Mouse (Mus musculus) erythroid progenitor cell, adult 5-6 weeks (primary cell): ENCODE measurements at regions not wholly inside any gene's neighbourhood (a gene's known extent, or its start where the extent isn't known, plus 50 kb on each side); places are given as distances from the start of the nearest gene placed in this dataset.

Source experiments
- ATAC-seq: replicated peaks from 2 replicates; pipeline ENCODE4 v1.8.0; 2016; ENCODE audit warnings: moderate number of reproducible peaks, mild to moderate bottlenecking, moderate TSS enrichment, inconsistent platforms; ENCODE audit not compliant: poor library complexity, low FRiP score, severe bottlenecking

DNA sequence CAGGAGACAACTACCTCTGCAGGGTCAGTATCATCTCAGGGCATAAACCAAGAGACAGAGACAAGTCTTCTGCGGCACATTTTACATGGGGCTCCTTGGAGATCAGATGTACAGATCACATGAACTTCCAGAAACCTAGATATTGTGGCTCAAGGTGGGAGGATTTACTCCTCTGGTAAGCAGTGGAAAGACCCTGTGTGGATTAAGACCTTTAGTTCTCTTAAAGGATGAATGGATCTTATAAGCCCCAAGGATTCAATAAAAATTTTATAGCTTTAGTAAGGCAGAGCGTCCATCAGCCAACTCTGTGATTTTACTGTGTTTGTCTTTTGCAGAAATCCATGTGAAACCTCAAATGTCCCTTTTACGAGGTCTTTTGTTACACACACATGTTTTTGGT is 213.8 kb upstream of the Fbxl7 start:
- no peak for ATAC-seq

DNA sequence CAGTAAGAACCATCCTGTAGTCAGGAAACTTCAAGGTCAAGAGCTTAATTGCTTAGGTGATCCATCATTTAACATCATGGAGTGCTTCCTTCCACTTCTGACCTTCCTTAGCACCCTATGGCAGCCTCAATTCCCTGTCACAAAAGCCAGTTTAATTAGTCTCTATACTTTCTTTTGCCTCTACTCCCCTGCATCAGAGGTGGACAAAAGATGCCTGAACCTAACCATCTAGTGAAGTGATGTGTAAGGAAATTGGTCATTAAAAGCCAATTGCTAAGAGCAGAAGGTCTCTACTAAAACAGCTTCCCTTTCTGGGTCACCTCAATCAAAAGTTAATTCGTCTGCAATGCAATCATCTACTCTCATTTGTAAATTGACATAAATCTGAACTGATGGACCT is 234.3 kb upstream of the Fbxl7 start:
- ATAC-seq, result no peak

DNA sequence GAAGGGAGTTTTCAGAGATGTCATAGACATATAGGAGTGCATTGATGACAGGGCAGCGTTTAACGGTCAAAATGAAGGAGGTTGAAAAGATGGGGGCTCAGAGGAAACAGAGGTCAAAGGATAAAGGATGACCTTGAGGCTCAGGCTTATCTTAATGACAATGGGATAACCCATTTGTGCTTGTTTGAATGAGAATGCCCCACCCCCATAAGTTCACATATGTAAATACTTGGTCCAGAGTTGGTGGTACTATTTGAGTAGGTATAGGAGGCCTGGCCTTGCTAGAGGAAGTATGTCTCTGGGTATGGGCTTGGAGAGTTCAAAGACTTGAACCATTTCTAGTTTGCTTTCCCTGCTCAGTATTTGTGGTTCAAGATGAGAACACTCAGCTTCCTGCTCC is 237.4 kb upstream of the Fbxl7 start:
- ATAC-seq, result no peak

DNA sequence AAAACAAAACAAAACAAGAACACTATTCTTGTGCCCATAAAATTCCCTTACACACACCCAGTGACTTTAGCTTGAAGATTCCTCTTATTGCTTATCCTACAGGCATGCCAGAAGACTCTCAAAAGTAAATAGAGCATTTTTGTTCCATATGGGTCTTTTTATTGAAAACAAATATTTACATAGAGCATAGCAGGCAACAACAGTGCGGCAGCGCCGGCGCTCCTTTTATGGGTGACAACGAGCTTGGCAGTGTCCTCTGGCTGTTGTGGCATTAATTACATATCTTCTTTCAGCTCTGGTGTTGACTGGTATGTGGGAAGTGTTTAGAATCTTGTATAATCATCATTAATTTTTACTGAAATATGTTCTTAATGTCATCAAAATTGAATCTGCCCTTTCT is 242.2 kb upstream of the Fbxl7 start:
- ATAC-seq, result no peak

DNA sequence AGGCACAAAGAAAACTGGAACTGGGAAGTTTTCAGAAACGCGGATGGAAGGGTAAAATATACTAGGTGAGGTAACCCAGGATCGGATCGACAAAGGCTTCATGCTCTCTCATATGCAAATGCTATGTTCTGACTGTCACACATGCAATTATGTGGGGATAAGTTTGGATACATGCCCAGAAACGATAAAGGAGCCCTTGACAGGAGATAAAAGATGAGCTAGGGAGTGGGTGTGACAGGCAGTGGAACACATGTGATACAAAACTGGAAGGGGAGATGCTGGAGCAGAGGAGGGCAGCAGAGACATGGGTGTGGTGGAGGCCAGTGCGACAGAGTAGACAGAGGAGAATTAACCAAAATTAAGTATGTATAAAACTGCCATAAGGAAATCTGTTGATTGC is 250.5 kb upstream of the Fbxl7 start:
- no peak for ATAC-seq

DNA sequence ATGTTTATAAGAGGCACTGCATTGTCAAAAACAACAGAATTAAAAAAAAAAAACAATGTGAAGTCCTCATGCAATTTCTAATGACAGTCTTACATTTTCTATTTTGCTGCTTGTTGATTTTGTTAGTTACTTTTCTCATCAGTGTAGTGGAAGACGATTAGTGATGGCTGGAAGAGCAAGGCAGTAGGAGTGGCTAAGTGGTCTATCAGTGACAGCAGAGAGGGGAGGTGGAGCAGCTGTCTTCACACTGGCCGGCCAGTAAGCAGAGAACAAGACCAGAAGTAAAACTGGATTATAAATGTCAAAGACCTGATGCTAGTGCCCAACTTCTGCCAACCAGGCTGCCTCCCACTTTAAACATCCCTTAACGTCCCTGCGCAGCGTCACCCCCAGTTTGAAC is 265.6 kb upstream of the Fbxl7 start:
- no peak for ATAC-seq

DNA sequence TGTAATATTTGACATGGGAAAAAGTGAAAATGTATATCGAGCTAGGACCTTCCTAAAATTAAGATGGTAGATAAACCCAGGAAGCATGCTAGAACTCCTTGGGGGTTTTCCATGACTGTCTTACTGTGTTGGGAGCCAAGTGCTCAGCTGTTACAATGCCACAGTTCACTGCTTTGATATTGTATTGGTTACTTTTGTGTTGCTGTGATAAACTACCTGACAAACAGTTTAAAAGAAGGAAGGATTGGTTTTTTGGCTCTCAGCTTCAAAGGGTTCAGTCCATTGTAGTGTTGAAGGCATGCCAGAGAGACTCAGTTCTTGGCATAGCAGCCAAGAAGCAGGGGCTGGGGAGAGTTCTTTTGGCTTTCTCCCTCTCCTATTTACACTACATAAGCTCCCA is 272.1 kb upstream of the Fbxl7 start:
- ATAC-seq, result no peak

DNA sequence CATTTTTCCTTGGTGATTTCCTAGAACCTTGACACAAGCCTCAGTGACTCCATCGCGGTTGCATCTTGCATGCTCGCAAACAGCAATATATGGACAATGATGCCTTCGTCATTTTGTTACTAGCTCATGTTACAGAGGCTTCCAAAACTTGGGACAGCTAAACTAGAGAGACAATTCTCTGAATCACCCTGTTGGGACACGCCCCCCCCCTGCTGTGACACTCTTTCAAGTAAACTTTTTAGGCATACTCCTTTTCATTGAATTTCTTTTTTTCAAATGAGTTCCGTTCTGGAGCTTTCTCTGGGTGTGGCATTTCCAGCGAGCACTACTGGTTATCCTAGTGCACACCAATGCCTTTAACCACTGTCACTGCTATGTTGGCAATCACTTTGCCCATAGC is 274.5 kb upstream of the Fbxl7 start:
- ATAC-seq, result no peak

DNA sequence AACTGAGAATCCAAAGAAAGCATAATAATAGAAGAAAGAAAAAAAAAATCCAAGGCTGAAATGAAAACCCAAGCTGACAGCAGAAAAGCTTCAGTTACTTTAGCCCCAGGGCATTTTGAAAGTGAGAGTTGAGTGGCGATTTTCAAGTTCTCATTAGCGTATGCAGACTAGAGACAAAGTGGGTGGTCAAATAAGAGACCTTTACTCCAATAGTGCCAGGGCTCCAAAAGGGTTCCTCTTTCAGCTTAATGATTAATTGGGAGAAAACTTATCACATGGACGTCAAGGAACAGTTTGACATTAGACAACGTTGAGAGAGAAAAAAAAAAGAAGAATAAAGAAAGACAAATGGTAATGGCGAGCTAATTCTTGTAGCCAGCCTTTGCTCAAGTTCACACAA is 278.1 kb upstream of the Fbxl7 start:
- ATAC-seq, result no peak

DNA sequence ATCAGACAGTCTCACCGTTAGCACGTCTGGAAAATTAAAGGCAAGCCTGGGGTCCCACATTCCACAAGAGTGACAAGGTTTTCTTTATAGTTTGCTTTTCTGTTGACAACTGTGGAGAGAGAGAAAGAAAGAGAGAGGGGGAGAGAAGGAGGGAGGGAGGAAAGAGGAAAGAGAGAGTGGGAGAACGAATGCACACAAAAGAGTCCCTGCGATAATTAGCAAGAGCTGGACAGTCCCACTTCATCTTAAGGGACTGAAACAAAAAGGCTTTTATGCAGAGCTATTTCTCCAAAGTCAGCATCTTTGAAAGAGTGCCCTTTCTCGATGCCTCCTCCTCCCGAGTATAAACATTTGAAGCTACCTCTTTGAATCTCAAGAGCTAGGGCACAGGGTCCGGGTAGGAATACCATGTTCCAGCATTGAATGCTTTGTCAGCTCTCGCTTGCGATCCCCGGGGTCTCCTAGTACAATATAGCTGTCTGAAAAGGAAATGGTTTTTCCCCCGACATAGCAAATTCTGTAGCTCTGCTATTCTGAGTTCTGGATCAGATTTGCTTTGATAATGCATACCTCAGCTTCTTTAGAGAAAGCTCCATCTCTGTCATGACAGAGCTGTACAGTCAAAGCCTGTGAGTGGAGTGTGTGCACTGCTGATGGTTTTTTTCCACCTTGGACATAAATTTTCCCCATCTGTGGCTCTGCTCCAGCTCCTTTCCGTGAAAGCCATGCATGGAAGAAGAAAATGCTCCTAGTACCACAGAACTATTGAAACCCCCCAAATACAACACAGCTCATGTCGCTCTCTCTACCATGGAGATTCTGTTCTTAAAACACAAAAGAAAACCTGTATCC is 282.9 kb upstream of the Fbxl7 start:
- no peak for ATAC-seq

DNA sequence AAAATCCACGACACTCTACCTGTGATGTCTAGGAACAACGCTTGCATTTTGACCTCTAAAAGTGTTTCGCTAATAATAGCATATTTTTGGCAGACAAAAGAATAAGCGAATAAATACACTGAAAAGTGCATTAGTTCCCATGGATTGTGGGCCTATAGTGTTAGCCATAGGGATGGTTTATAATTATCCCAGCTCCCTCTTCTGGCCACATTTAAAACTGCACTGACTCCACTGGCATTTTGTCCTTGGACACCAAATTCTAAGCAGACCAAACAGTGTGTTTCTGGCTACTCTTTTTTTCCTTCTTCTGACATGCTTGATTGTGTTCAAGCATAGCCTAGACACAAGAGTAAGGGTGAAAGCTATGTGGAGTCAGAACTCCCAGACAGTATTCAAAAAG is 276.8 kb upstream of the Ank start:
- ATAC-seq, result no peak

DNA sequence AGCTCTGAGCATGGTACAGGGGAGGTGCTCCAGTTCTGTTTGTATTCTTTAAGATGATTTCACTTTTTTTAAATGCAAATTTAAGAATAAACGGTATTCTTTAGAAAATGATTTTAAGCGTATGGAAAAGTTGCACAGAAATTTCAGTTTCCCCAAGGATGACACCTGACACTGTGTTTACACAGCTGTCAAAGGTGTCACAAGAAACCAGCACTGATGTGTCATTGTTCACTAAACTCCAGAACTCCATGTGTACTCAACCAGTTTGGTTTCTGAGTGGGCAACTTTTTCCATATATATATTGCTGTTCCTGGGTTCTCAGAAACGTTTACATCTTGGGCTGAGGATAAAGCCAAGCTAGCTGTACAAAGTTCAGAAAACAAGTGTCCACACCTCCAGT is 265.0 kb upstream of the Ank start:
- no peak for ATAC-seq

DNA sequence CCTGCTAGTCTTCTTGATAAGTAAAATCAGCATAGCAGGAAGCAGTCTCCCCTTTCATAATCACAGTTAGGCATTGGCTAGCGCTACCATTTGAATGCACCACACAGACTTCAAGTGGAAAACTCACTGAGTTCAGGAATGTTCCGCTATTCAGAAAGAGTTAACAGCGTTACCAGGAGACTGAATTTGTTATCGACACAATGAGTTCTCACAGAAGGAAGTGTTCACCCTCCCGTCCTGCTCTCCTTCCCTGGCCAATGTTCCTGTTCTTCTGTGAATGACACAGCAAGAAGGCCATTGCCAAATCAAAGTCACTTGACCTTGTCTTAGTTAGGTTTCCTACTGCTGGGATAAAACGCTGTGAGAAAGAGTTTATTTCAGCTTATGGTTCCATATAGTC is 261.6 kb upstream of the Ank start:
- no peak for ATAC-seq

DNA sequence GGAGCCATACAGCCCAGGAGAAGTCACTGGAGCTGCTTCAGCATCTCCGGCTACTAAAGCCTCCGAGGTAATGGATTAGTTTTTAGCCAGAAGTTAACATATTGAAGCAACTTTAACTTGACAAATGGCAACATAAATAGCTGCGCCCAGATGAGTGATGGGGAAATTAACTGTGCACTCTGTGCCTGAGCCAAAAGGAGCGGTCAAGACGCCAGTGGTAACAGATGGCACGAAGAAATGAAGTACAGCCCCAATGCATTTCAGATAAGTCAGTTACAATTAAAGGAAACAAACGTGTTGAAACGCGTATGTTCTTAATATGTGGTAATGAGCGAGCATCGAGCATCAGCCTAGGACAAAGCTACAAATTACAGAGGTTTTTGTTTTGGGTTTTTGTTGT is 259.0 kb upstream of the Ank start:
- no peak for ATAC-seq

DNA sequence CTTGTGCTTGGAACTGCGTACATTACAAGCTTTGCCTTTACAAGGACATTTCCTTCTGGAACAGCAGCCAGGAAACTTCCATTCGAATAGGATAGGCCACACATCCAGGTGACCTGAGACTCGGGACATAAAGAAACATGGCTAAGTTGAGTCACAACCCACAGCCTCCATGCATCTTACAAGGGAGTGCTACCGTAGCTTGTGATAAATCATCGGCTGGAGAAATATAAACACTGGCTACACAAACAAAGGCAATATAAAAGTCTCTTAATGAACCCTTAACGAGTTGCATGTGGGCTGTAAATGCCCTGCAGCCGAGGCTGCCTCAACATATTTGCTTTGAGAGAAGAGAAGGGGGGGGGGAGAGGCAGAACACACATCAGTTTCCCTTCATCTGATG is 250.1 kb upstream of the Ank start:
- no peak for ATAC-seq

DNA sequence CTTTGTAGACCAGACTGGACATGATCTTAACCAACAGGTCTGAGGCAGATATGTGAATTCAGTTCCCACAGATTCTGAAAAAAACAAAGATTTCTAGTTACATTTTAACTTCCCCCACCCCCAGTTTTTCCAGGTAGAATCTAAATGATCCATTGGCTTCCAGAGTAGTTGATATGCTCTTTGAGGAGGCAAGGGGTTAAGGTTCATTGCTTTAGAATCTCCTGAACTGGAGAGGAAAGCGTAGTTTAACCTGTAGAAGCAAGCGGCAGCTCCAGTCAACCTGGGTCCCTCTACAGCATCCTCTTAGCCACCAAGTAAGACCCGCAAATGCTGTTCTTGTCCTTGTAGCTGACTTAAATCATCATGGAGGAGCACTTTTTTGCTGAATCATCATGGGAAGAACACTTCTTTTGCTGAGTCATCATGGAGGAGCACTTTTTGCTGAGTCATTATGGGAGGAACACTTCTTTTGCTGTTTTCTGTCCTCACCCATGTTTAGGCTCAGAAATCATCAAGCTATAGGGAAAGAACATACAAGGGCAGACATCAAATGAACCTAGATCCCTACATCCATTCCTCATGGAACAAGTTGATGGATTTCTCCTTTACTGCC is 247.2 kb upstream of the Ank start:
- ATAC-seq, result 0 out of 2 replicates have a peak, but pooled peaks have one; percentile 25

DNA sequence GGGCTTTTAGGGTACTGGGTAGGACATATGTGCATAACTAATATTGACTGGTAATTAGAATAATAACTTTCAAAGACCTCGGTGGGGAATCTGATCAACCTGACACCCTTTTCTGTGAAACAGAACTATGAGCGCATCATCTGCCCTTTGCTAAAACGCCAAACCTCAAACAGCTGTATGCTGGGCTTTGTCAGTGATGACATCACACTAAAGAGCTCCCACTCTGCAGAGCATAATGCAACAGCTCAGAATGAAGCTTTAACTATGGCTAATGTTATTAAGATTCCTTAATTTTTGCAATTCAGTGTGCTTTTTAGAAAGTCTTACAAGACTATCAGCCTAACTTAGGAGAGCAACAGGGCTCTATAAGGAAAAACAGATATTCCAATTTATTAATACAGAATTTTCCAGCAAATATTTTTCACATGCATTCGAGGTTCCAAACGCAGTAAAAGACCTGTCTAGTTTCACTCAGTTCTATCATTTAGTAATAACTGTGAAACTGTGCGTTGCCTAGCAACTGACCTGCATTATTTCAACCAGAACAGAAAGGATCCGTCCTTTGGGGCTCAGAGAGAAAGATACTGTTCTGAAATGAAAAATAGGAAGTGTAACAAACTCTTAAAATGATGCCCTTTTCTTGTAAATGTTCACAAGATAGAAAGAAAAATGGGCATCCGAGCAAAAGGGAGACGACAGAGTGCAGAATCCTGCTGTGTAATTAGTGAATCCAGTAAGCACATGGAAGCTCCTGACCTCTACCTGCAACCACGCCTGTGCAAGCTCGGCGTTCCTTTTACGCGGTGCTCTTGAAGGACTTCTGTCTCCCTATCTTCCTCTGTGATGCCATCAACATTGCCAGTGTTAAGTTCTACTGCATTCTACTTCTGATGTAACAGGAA is 242.6 kb upstream of the Ank start:
- ATAC-seq, result no peak

DNA sequence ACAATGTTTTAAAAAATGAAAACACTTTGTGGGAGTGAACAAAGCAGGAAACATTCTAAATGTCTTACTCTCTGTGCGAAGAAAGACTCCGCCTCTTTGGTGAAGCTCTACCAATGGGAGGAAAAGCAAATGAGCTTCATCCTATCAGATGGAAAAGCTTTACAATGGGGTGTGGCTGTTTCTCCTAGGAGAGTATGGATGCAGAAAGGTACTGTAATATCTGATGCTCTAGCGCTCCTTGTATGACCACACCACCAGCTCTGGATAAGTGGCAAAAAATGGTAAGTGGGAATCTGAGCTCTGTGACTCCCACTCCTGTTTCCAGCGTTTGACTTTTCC is 242.0 kb upstream of the Ank start:
- ATAC-seq, result no peak

DNA sequence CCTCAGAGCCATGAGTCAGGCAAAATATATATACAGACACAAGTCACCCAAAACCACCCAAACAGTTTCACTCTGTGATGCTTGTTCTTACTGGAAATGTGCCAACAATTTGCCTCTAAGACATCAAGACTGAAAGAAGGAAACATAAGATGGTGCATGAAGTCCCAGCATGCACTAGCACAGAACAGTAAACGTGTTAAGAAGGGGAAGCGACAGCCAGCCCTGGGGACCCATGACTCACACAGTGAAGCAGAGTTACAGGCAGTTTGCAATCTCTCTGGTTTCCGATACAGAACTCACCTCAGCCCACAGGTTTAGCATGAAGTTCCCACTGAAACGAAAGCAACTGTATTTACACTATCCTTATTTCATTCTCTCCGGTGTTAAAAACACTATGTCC is 233.7 kb upstream of the Ank start:
- ATAC-seq, result no peak

DNA sequence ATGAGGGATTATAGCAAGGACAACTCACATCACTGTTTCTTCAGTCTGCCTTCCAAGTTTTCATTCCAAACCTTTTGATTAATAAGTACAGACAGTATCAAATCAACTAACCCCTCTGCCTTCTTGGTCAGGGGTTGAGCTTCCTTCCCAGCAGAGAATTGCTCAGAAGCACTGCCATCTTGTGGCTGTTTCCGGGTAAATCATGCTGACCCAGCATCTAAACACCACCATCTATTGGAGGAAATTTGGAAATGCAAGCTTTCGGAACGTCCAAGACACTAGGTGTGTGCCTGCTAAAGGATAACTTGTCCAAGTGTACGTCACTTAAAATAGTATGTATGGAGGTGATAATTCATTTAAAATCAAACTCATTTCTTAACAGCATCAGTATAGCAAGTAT is 231.7 kb upstream of the Ank start:
- ATAC-seq, result no peak

DNA sequence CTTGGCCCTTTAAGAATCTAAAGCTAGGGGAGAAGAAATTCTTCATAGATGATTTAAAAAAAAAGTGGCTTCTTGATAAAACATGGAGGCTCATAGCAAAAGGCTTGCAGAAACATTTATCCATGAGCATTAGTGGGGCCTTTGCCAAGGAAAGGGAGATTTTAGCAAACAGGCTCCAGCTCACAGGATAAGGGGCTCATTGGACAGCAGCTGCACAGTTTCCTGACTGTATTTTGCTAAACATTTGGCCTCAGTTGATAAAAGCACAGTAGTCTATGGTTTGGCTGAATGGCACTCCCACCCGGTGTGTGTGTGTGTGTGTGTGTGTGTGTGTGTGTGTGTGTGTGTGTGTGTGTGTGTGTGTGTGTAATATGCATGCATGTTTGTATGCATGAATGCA is 228.2 kb upstream of the Ank start:
- no peak for ATAC-seq
